Mouse (Mus musculus): ENCODE measurements around the gene Fhit. TPM values are rescaled to one million over a fixed set of nuclear protein-coding genes. Genes with fewer than 3 reads are reported as not detected.

Fhit gene
- polyA plus RNA-seq (2015; fragmentation: Nextera tagmentation; extraction: Ambion mirVana), result 1.9 and 2.4 TPM in 2 replicates

GRCm38 (mm10) chr14:11161751-11162231, at the start of gene Fhit:
Gene Fhit, minus strand, starts transcription at chr14:11162035.
- peak; percentile 93 for ATAC-seq (ENCODE audit: low read depth)
- under 1% methylated on average over 28 of the region's 28 CpGs for WGBS (ENCODE audit: insufficient replicate concordance)
- no peaks in the 10 kb centered on the region for H3K4me1 ChIP-seq (ENCODE audit: control insufficient read depth, low read depth, low read length)
- no peaks in the 10 kb centered on the region for H3K36me3 ChIP-seq (ENCODE audit: control insufficient read depth, insufficient read depth)
- peak within 1 kb of the TSS; percentile 62 for H3K4me3 ChIP-seq (ENCODE audit: low read depth, low read length)
- H3K9ac ChIP-seq (ENCODE audit: low read depth, low read length), result peak within 1 kb of the TSS; percentile 60
- H3K27ac ChIP-seq (ENCODE audit: low read length), result no peak within 1 kb of the TSS
- no peaks in the 10 kb centered on the region for H3K9me3 ChIP-seq (replicated peaks; ENCODE audit: control insufficient read depth, low read length)
- peak within 1 kb of the TSS; percentile 67 for H3K4me2 ChIP-seq (ENCODE audit: low read depth, low read length)
- H3K27me3 ChIP-seq (ENCODE audit: control insufficient read depth, insufficient read depth, low read depth, low read length), result no peaks in the 10 kb centered on the region

GRCm38 (mm10) chr14:11206786-11207185, 45.0 kb upstream of the Fhit start:
- 43% methylated on average over 2 of the region's 2 CpGs for WGBS (ENCODE audit: insufficient replicate concordance)
- H3K27ac ChIP-seq (ENCODE audit: low read length), result no peak overlapping the region
- H3K4me1 ChIP-seq (ENCODE audit: control insufficient read depth, low read depth, low read length), result no peaks in the 10 kb centered on the region
- H3K9ac ChIP-seq (ENCODE audit: low read depth, low read length), result no peak overlapping the region
- H3K4me2 ChIP-seq (ENCODE audit: low read depth, low read length), result no peak overlapping the region
- no peaks in the 10 kb centered on the region for H3K27me3 ChIP-seq (ENCODE audit: control insufficient read depth, insufficient read depth, low read depth, low read length)
- no peaks in the 10 kb centered on the region for H3K36me3 ChIP-seq (ENCODE audit: control insufficient read depth, insufficient read depth)
- no peak for ATAC-seq (ENCODE audit: low read depth)
- no peak overlapping the region for H3K4me3 ChIP-seq (ENCODE audit: low read depth, low read length)
- no peaks in the 10 kb centered on the region for H3K9me3 ChIP-seq (replicated peaks; ENCODE audit: control insufficient read depth, low read length)

GRCm38 (mm10) chr14:11160806-11161450, 907 bp downstream of the Fhit start:
- Histone ChIP-seq H3K4me2 (ENCODE audit: low read depth, low read length) (peak overlapping the region; percentile 67), H3K9me3 (replicated peaks; ENCODE audit: control insufficient read depth, low read length) (no peaks in the 10 kb centered on the region), H3K27me3 (ENCODE audit: control insufficient read depth, insufficient read depth, low read depth, low read length) (no peaks in the 10 kb centered on the region), H3K4me1 (ENCODE audit: control insufficient read depth, low read depth, low read length) (no peaks in the 10 kb centered on the region), H3K27ac (ENCODE audit: low read length) (no peak overlapping the region), H3K4me3 (ENCODE audit: low read depth, low read length) (peak overlapping the region; percentile 62), H3K36me3 (ENCODE audit: control insufficient read depth, insufficient read depth) (no peaks in the 10 kb centered on the region), H3K9ac (ENCODE audit: low read depth, low read length) (no peak overlapping the region)
- peak; percentile 60 for ATAC-seq (ENCODE audit: low read depth)
- 8% methylated on average over 17 of the region's 17 CpGs for WGBS (ENCODE audit: insufficient replicate concordance)

GRCm38 (mm10) chr14:11159641-11160040, 2.2 kb downstream of the Fhit start:
- no peak for ATAC-seq (ENCODE audit: low read depth)
- H3K9me3 ChIP-seq (replicated peaks; ENCODE audit: control insufficient read depth, low read length), result no peaks in the 10 kb centered on the region
- no peak overlapping the region for H3K4me3 ChIP-seq (ENCODE audit: low read depth, low read length)
- H3K27ac ChIP-seq (ENCODE audit: low read length), result no peak overlapping the region
- no peaks in the 10 kb centered on the region for H3K36me3 ChIP-seq (ENCODE audit: control insufficient read depth, insufficient read depth)
- no peaks in the 10 kb centered on the region for H3K4me1 ChIP-seq (ENCODE audit: control insufficient read depth, low read depth, low read length)
- no peak overlapping the region for H3K4me2 ChIP-seq (ENCODE audit: low read depth, low read length)
- WGBS (ENCODE audit: insufficient replicate concordance), result 70% methylated on average over 11 of the region's 11 CpGs
- H3K27me3 ChIP-seq (ENCODE audit: control insufficient read depth, insufficient read depth, low read depth, low read length), result no peaks in the 10 kb centered on the region
- H3K9ac ChIP-seq (ENCODE audit: low read depth, low read length), result no peak overlapping the region

GRCm38 (mm10) chr14:11159021-11159420, 2.8 kb downstream of the Fhit start:
- Histone ChIP-seq H3K27me3 (ENCODE audit: control insufficient read depth, insufficient read depth, low read depth, low read length) (no peaks in the 10 kb centered on the region), H3K4me2 (ENCODE audit: low read depth, low read length) (no peak overlapping the region), H3K9ac (ENCODE audit: low read depth, low read length) (no peak overlapping the region), H3K27ac (ENCODE audit: low read length) (no peak overlapping the region), H3K9me3 (replicated peaks; ENCODE audit: control insufficient read depth, low read length) (no peaks in the 10 kb centered on the region), H3K4me3 (ENCODE audit: low read depth, low read length) (no peak overlapping the region), H3K36me3 (ENCODE audit: control insufficient read depth, insufficient read depth) (no peaks in the 10 kb centered on the region), H3K4me1 (ENCODE audit: control insufficient read depth, low read depth, low read length) (no peaks in the 10 kb centered on the region)
- WGBS (ENCODE audit: insufficient replicate concordance), result 68% methylated on average over 7 of the region's 7 CpGs
- ATAC-seq (ENCODE audit: low read depth), result no peak

- no peak overlapping the region for H3K4me2 ChIP-seq (ENCODE audit: low read depth, low read length)
- 62% methylated on average over 3 of the region's 3 CpGs for WGBS (ENCODE audit: insufficient replicate concordance)
- H3K9me3 ChIP-seq (replicated peaks; ENCODE audit: control insufficient read depth, low read length), result no peaks in the 10 kb centered on the region
- no peaks in the 10 kb centered on the region for H3K4me1 ChIP-seq (ENCODE audit: control insufficient read depth, low read depth, low read length)
- no peak overlapping the region for H3K27ac ChIP-seq (ENCODE audit: low read length)
- no peak for ATAC-seq (ENCODE audit: low read depth)
- no peaks in the 10 kb centered on the region for H3K36me3 ChIP-seq (ENCODE audit: control insufficient read depth, insufficient read depth)
- no peak overlapping the region for H3K4me3 ChIP-seq (ENCODE audit: low read depth, low read length)
- H3K27me3 ChIP-seq (ENCODE audit: control insufficient read depth, insufficient read depth, low read depth, low read length), result no peaks in the 10 kb centered on the region
- no peak overlapping the region for H3K9ac ChIP-seq (ENCODE audit: low read depth, low read length)
Measured at GRCm38 (mm10) chr14:11157741-11158140, 4.1 kb downstream of the Fhit start.

- H3K4me2 ChIP-seq (ENCODE audit: low read depth, low read length), result no peak overlapping the region
- no peak for ATAC-seq (ENCODE audit: low read depth)
- H3K4me3 ChIP-seq (ENCODE audit: low read depth, low read length), result no peak overlapping the region
- no peaks in the 10 kb centered on the region for H3K4me1 ChIP-seq (ENCODE audit: control insufficient read depth, low read depth, low read length)
- H3K9me3 ChIP-seq (replicated peaks; ENCODE audit: control insufficient read depth, low read length), result no peaks in the 10 kb centered on the region
- no peaks in the 10 kb centered on the region for H3K36me3 ChIP-seq (ENCODE audit: control insufficient read depth, insufficient read depth)
- H3K9ac ChIP-seq (ENCODE audit: low read depth, low read length), result no peak overlapping the region
- 53% methylated on average over 9 of the region's 9 CpGs for WGBS (ENCODE audit: insufficient replicate concordance)
- no peaks in the 10 kb centered on the region for H3K27me3 ChIP-seq (ENCODE audit: control insufficient read depth, insufficient read depth, low read depth, low read length)
- H3K27ac ChIP-seq (ENCODE audit: low read length), result no peak overlapping the region
Measured at GRCm38 (mm10) chr14:11151634-11152321, 10.1 kb downstream of the Fhit start.

GRCm38 (mm10) chr14:11133787-11134735, 27.8 kb downstream of the Fhit start:
- no peak for ATAC-seq (ENCODE audit: low read depth)
- WGBS (ENCODE audit: insufficient replicate concordance), result 60% methylated on average over 12 of the region's 12 CpGs
- Histone ChIP-seq H3K4me1 (ENCODE audit: control insufficient read depth, low read depth, low read length) (no peaks in the 10 kb centered on the region), H3K36me3 (ENCODE audit: control insufficient read depth, insufficient read depth) (no peaks in the 10 kb centered on the region), H3K9ac (ENCODE audit: low read depth, low read length) (no peak overlapping the region), H3K4me2 (ENCODE audit: low read depth, low read length) (no peak overlapping the region), H3K27ac (ENCODE audit: low read length) (no peak overlapping the region), H3K4me3 (ENCODE audit: low read depth, low read length) (no peak overlapping the region), H3K27me3 (ENCODE audit: control insufficient read depth, insufficient read depth, low read depth, low read length) (no peaks in the 10 kb centered on the region), H3K9me3 (replicated peaks; ENCODE audit: control insufficient read depth, low read length) (no peaks in the 10 kb centered on the region)
